Mouse (Mus musculus) testis, postnatal 14 days (tissue): ENCODE data around the gene Olfr1102.

Experiments
- DNase-seq: peaks from one replicate; pipeline ENCODE4 v3.0.0; 2021; ENCODE audit warnings: low spot score

Olfr1102 gene

GRCm38 (mm10) chr2:86998098-86998497 is at the start of gene Olfr1102:
Gene Olfr1102, plus strand, starts transcription at chr2:86998398.
- no peak for DNase-seq

GRCm38 (mm10) chr2:86960593-86960992 is 37.6 kb upstream of the Olfr1102 start, which contains the start of gene Olfr1099:
Gene Olfr1099, minus strand, starts transcription at chr2:86960693.
- DNase-seq: no peak

- DNase-seq: no peak
These were observed 18.3 kb upstream of the Olfr1102 start, which contains the start of gene Olfr1100 for GRCm38 (mm10) chr2:86979854-86980253. Gene Olfr1100, minus strand, starts transcription at chr2:86979954.

- DNase-seq: no peak
These were observed 7.1 kb upstream of the Olfr1102 start, which contains the start of gene Olfr1101 for GRCm38 (mm10) chr2:86991121-86991520. Gene Olfr1101, minus strand, starts transcription at chr2:86991221.

GRCm38 (mm10) chr2:87026980-87027379 is 28.8 kb downstream of the Olfr1102 start, which contains the start of gene Olfr1104:
Gene Olfr1104, minus strand, starts transcription at chr2:87027080.
- DNase-seq: no peak

- DNase-seq: no peak
These were observed 38.2 kb downstream of the Olfr1102 start, which contains the start of gene Olfr1105 for GRCm38 (mm10) chr2:87036431-87036830. Gene Olfr1105, minus strand, starts transcription at chr2:87036531.

- no peak for DNase-seq
These were observed 54.0 kb downstream of the Olfr1102 start, which contains the start of gene Olfr1106 for GRCm38 (mm10) chr2:87052173-87052572. Gene Olfr1106, minus strand, starts transcription at chr2:87052273.
